Mouse (Mus musculus) lung, adult 2 months (tissue): ENCODE data around the gene Polg.

Experiments
- CTCF ChIP-seq: fragments of 200-500 bp; IDR thresholded peaks from 2 replicates; pipeline ENCODE4 v1.5.1; 2011; ENCODE audit warnings: mild to moderate bottlenecking, low read length, control low read depth; ENCODE audit not compliant: insufficient read depth
- POLR2A ChIP-seq: fragments of 200-500 bp; IDR thresholded peaks from 2 replicates; pipeline ENCODE4 v1.6.1; 2011; ENCODE audit warnings: low read depth, mild to moderate bottlenecking, control low read depth, low read length, borderline replicate concordance; ENCODE audit errors: extremely low read depth

DNA sequence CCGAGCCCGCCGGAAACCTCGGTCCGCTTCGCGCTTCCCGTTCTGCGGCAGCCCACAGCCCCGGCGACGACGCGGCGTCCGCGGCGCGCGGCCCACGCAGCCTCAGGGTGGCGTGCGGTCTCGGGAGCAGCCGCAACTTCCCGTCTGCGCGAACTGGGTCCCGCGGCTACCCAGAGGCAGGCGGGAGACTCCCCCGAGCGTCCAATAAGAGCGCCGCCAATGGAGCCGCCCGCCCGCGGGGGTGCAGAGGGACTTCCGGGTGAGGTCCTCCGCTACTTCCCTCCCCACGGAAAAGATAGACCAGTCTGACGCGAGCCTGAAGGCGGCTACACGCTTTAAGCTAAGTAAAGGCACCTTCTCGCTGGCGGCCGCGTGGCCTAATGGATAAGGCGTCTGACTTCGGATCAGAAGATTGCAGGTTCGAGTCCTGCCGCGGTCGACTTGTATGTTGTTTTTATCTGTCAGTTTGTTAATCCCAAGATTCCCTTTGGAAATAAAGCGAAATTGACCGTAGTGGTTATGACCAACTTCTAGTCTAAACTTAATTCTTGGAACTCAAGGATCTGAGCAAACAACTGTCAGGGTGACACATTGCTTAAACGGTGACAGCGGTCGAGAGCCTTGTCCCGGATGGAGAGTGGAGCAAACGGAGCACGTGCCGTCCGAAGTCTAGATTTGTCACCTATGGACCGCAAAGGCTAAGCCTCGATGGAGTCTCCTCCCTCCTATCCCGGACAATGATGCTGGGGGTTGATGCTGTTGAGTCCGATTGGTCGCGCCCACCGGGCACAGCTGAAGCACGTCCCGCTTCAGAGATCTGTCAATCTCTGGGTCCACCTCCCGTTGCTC is at the start of gene Polg:
- no peak for TF ChIP-seq CTCF
- peak; percentile 78; the same call in 1 of the 2 replicates for TF ChIP-seq POLR2A
